Mouse (Mus musculus): Measurements from ENCODE around the gene Hist2h2bb. TPM values are rescaled to one million over a fixed set of nuclear protein-coding genes. Genes with fewer than 3 reads are reported as not detected.
A peak's percentile ranks its signal among the peaks of the same experiment; 100 is the strongest.

Gene Hist2h2bb
- polyA plus RNA-seq, 2 experiments: 16.9 to 24.5 TPM

GRCm38 (mm10) chr3:96230910-96231757 lies 38.4 kb upstream of the Hist2h2bb start:
- no peak for DNase-seq (ENCODE audit: low read depth in 3 of 3, low spot score in 3 of 3)
- Histone ChIP-seq H3K36me3 (replicated peaks; ENCODE audit: control insufficient read depth, insufficient read depth, low read depth) (no peaks in the 10 kb centered on the region), H3K9ac (replicated peaks) (no peak overlapping the region), H3K9me3 (ENCODE audit: control insufficient read depth, low read length) (no peaks in the 10 kb centered on the region), H3K27me3 (ENCODE audit: control insufficient read depth, insufficient read depth, low read length) (no peaks in the 10 kb centered on the region), H3K4me2 (ENCODE audit: low read depth) (no peak overlapping the region), H3K4me3 (ENCODE audit: insufficient read depth in 1 of 2, low read depth in 2 of 2, low read length in 2 of 2) (no peak overlapping the region), H3K4me1 (replicated peaks; ENCODE audit: control insufficient read depth in 2 of 2, insufficient read depth in 2 of 2, low read length in 1 of 2) (peaks cover 2 to 12% of the 10 kb centered on the region in 2 experiments), H3K27ac (no peak overlapping the region)
- no peak for ATAC-seq (ENCODE audit: insufficient read depth)
- WGBS (ENCODE audit: insufficient replicate concordance): 63% methylated on average over 4 of the region's 4 CpGs
- no peak for TF ChIP-seq EP300 (IDR thresholded peaks at IDR 0.05; ENCODE audit: low read depth)
- no peak for TF ChIP-seq CTCF (IDR thresholded peaks at IDR 0.05; ENCODE audit: low read depth)

- Histone ChIP-seq H3K4me2 (ENCODE audit: low read depth) (no peak overlapping the region), H3K9me3 (ENCODE audit: control insufficient read depth, low read length) (no peaks in the 10 kb centered on the region), H3K4me1 (replicated peaks; ENCODE audit: control insufficient read depth in 2 of 2, insufficient read depth in 2 of 2, low read length in 1 of 2) (peaks cover 0 to 11% of the 10 kb centered on the region in 2 experiments; a peak in 2 of 4 replicates), H3K9ac (replicated peaks) (no peak overlapping the region), H3K27me3 (ENCODE audit: control insufficient read depth, insufficient read depth, low read length) (no peaks in the 10 kb centered on the region), H3K36me3 (replicated peaks; ENCODE audit: control insufficient read depth, insufficient read depth, low read depth) (no peaks in the 10 kb centered on the region), H3K27ac (no peak overlapping the region), H3K4me3 (ENCODE audit: insufficient read depth in 1 of 2, low read depth in 2 of 2, low read length in 2 of 2) (no peak overlapping the region)
- DNase-seq (ENCODE audit: low read depth in 3 of 3, low spot score in 3 of 3) (no peak), ATAC-seq (ENCODE audit: insufficient read depth) (no peak)
- no peak for TF ChIP-seq EP300 (IDR thresholded peaks at IDR 0.05; ENCODE audit: low read depth)
- TF ChIP-seq CTCF (IDR thresholded peaks at IDR 0.05; ENCODE audit: low read depth): no peak
- 44% methylated on average over 2 of the region's 2 CpGs for WGBS (ENCODE audit: insufficient replicate concordance)
Observed at GRCm38 (mm10) chr3:96231758-96232120, 37.8 kb upstream of the Hist2h2bb start.

- Histone ChIP-seq H3K36me3 (replicated peaks; ENCODE audit: control insufficient read depth, insufficient read depth, low read depth) (no peaks in the 10 kb centered on the region), H3K27me3 (ENCODE audit: control insufficient read depth, insufficient read depth, low read length) (no peaks in the 10 kb centered on the region), H3K4me2 (ENCODE audit: low read depth) (no peak overlapping the region), H3K4me1 (replicated peaks; ENCODE audit: control insufficient read depth in 2 of 2, insufficient read depth in 2 of 2, low read length in 1 of 2) (peaks cover 0 to 11% of the 10 kb centered on the region in 2 experiments; a peak in 2 of 4 replicates), H3K9me3 (ENCODE audit: control insufficient read depth, low read length) (no peaks in the 10 kb centered on the region), H3K9ac (replicated peaks) (no peak overlapping the region; the same call in 1 of the 2 replicates), H3K27ac (no peak overlapping the region), H3K4me3 (ENCODE audit: insufficient read depth in 1 of 2, low read depth in 2 of 2, low read length in 2 of 2) (no peak overlapping the region)
- DNase-seq (ENCODE audit: low read depth in 3 of 3, low spot score in 3 of 3) (no peak), ATAC-seq (ENCODE audit: insufficient read depth) (no peak)
- TF ChIP-seq CTCF (IDR thresholded peaks at IDR 0.05; ENCODE audit: low read depth) (no peak), EP300 (IDR thresholded peaks at IDR 0.05; ENCODE audit: low read depth) (no peak)
- WGBS (ENCODE audit: insufficient replicate concordance): 69% methylated on average over 2 of the region's 2 CpGs
Observed at GRCm38 (mm10) chr3:96234914-96235313, 34.6 kb upstream of the Hist2h2bb start.

- WGBS (ENCODE audit: insufficient replicate concordance): 68% methylated on average over 3 of the region's 3 CpGs
- no peak for ATAC-seq (ENCODE audit: insufficient read depth)
- Histone ChIP-seq H3K4me2 (ENCODE audit: low read depth) (peak overlapping the region; percentile 92), H3K36me3 (replicated peaks; ENCODE audit: control insufficient read depth, insufficient read depth, low read depth) (no peaks in the 10 kb centered on the region), H3K9me3 (ENCODE audit: control insufficient read depth, low read length) (no peaks in the 10 kb centered on the region), H3K27me3 (ENCODE audit: control insufficient read depth, insufficient read depth, low read length) (no peaks in the 10 kb centered on the region), H3K4me3 (ENCODE audit: insufficient read depth in 1 of 2, low read depth in 2 of 2, low read length in 2 of 2) (peak overlapping the region; percentile 15 to 73; a peak in 2 of 4 replicates), H3K9ac (replicated peaks) (0 out of 2 replicates have a peak overlapping the region, but pooled peaks have one; percentile 23), H3K4me1 (replicated peaks; ENCODE audit: control insufficient read depth in 2 of 2, insufficient read depth in 2 of 2, low read length in 1 of 2) (peaks cover 4 to 13% of the 10 kb centered on the region in 2 experiments), H3K27ac (peak overlapping the region; percentile 23)
- no peak for DNase-seq (ENCODE audit: low read depth in 3 of 3, low spot score in 3 of 3)
- no peak for TF ChIP-seq CTCF (IDR thresholded peaks at IDR 0.05; ENCODE audit: low read depth)
- no peak for TF ChIP-seq EP300 (IDR thresholded peaks at IDR 0.05; ENCODE audit: low read depth)
Observed at GRCm38 (mm10) chr3:96235836-96236235, 33.7 kb upstream of the Hist2h2bb start.

- Histone ChIP-seq H3K9ac (replicated peaks) (peak overlapping the region; percentile 95), H3K36me3 (replicated peaks; ENCODE audit: control insufficient read depth, insufficient read depth, low read depth) (no peaks in the 10 kb centered on the region), H3K4me2 (ENCODE audit: low read depth) (peak overlapping the region; percentile 92), H3K4me1 (replicated peaks; ENCODE audit: control insufficient read depth in 2 of 2, insufficient read depth in 2 of 2, low read length in 1 of 2) (peaks cover 5 to 14% of the 10 kb centered on the region in 2 experiments), H3K9me3 (ENCODE audit: control insufficient read depth, low read length) (no peaks in the 10 kb centered on the region), H3K27me3 (ENCODE audit: control insufficient read depth, insufficient read depth, low read length) (no peaks in the 10 kb centered on the region), H3K27ac (peak overlapping the region; percentile 98), H3K4me3 (ENCODE audit: insufficient read depth in 1 of 2, low read depth in 2 of 2, low read length in 2 of 2) (peak overlapping the region; percentile 55 to 73)
- no peak for ATAC-seq (ENCODE audit: insufficient read depth)
- WGBS (ENCODE audit: insufficient replicate concordance): 68% methylated on average over 4 of the region's 4 CpGs
- no peak for DNase-seq (ENCODE audit: low read depth in 3 of 3, low spot score in 3 of 3)
- TF ChIP-seq CTCF (IDR thresholded peaks at IDR 0.05; ENCODE audit: low read depth): no peak
- no peak; the same call in 1 of the 2 replicates for TF ChIP-seq EP300 (IDR thresholded peaks at IDR 0.05; ENCODE audit: low read depth)
Observed at GRCm38 (mm10) chr3:96236834-96237334, 32.7 kb upstream of the Hist2h2bb start.
